Mouse (Mus musculus): ENCODE measurements around the gene Pkdcc.

Pkdcc gene

GRCm38 (mm10) chr17:83214674-83215528, at the start of gene Pkdcc:
Gene Pkdcc, plus strand, starts transcription at chr17:83215292.
- DNase-seq (ENCODE audit: low spot score in 2 of 2): peak; percentile 86 to 89

GRCm38 (mm10) chr17:83166195-83166594, 48.9 kb upstream of the Pkdcc start:
- DNase-seq (ENCODE audit: low spot score in 2 of 2): no peak

- DNase-seq (ENCODE audit: low spot score in 2 of 2): no peak
Measured at GRCm38 (mm10) chr17:83176146-83176545, 38.9 kb upstream of the Pkdcc start.

- DNase-seq (ENCODE audit: low spot score in 2 of 2): no peak
Measured at GRCm38 (mm10) chr17:83178483-83179150, 36.5 kb upstream of the Pkdcc start.

GRCm38 (mm10) chr17:83179151-83179531, 36.0 kb upstream of the Pkdcc start:
- no peak for DNase-seq (ENCODE audit: low spot score in 2 of 2)

- no peak for DNase-seq (ENCODE audit: low spot score in 2 of 2)
Measured at GRCm38 (mm10) chr17:83179569-83179968, 35.5 kb upstream of the Pkdcc start.

- no peak for DNase-seq (ENCODE audit: low spot score in 2 of 2)
Measured at GRCm38 (mm10) chr17:83181086-83181485, 34.0 kb upstream of the Pkdcc start.

- no peak for DNase-seq (ENCODE audit: low spot score in 2 of 2)
Measured at GRCm38 (mm10) chr17:83181592-83181991, 33.5 kb upstream of the Pkdcc start.

GRCm38 (mm10) chr17:83182061-83182664, 32.9 kb upstream of the Pkdcc start:
- DNase-seq (ENCODE audit: low spot score in 2 of 2): no peak

GRCm38 (mm10) chr17:83182780-83183179, 32.3 kb upstream of the Pkdcc start:
- no peak for DNase-seq (ENCODE audit: low spot score in 2 of 2)

- DNase-seq (ENCODE audit: low spot score in 2 of 2): no peak
Measured at GRCm38 (mm10) chr17:83187751-83188565, 27.1 kb upstream of the Pkdcc start.

- DNase-seq (ENCODE audit: low spot score in 2 of 2): no peak
Measured at GRCm38 (mm10) chr17:83190810-83191209, 24.3 kb upstream of the Pkdcc start.

- DNase-seq (ENCODE audit: low spot score in 2 of 2): no peak
Measured at GRCm38 (mm10) chr17:83194491-83194890, 20.6 kb upstream of the Pkdcc start.

GRCm38 (mm10) chr17:83197361-83197923, 17.6 kb upstream of the Pkdcc start:
- peak; percentile 68 to 79 for DNase-seq (ENCODE audit: low spot score in 2 of 2)

- DNase-seq (ENCODE audit: low spot score in 2 of 2): no peak
Measured at GRCm38 (mm10) chr17:83200469-83200868, 14.6 kb upstream of the Pkdcc start.

GRCm38 (mm10) chr17:83201257-83201656, 13.8 kb upstream of the Pkdcc start:
- DNase-seq (ENCODE audit: low spot score in 2 of 2): no peak

- no peak for DNase-seq (ENCODE audit: low spot score in 2 of 2)
Measured at GRCm38 (mm10) chr17:83203692-83204383, 11.3 kb upstream of the Pkdcc start.

GRCm38 (mm10) chr17:83207296-83207695, 7.8 kb upstream of the Pkdcc start:
- DNase-seq (ENCODE audit: low spot score in 2 of 2): no peak

GRCm38 (mm10) chr17:83208455-83208854, 6.6 kb upstream of the Pkdcc start:
- DNase-seq (ENCODE audit: low spot score in 2 of 2): no peak

- DNase-seq (ENCODE audit: low spot score in 2 of 2): no peak
Measured at GRCm38 (mm10) chr17:83210531-83210930, 4.6 kb upstream of the Pkdcc start.

- DNase-seq (ENCODE audit: low spot score in 2 of 2): no peak
Measured at GRCm38 (mm10) chr17:83211196-83211595, 3.9 kb upstream of the Pkdcc start.

Data from heart, adult 9 months (tissue).